Comparison of ENCODE assay signal across 24 mouse cellular contexts in genomic region chr6:10091920-10092661, GRCm38 (mm10).
"Had no signal": no experiment of that assay in that cellular context is flagged by ENCODE, and none has a peak within 500 bp of the region (broad histone marks: within the 10 kb centered on the region; RNA-seq: fewer than 3 reads in every experiment).

No protein-coding gene starts in this region.

- ATAC-seq: hindbrain, postnatal 0 days; intestine, embryonic 16.5 days had no signal

- H3K9me3 ChIP-seq: heart, embryonic 15.5 days; hindbrain, embryonic 13.5 days; hindbrain, embryonic 15.5 days; kidney, embryonic 15.5 days; limb, embryonic 10.5 days; liver, embryonic 15.5 days had no signal

- H3K9ac ChIP-seq: heart, embryonic 13.5 days; heart, embryonic 15.5 days; hindbrain, embryonic 13.5 days; hindbrain, embryonic 15.5 days; kidney, embryonic 15.5 days; limb, embryonic 12.5 days; liver, embryonic 13.5 days; liver, embryonic 15.5 days had no signal

- H3K27ac ChIP-seq: heart, adult 2 months; heart, embryonic 13.5 days; heart, embryonic 15.5 days; hindbrain, embryonic 13.5 days; hindbrain, embryonic 15.5 days; hindbrain, postnatal 0 days; kidney, embryonic 15.5 days; kidney, postnatal 0 days; left cerebral cortex, adult 2 months; limb, embryonic 10.5 days; limb, embryonic 12.5 days; liver, embryonic 13.5 days; liver, embryonic 15.5 days had no signal

- H3K36me3 ChIP-seq: heart, embryonic 13.5 days; heart, embryonic 15.5 days; hindbrain, embryonic 13.5 days; hindbrain, embryonic 15.5 days; kidney, embryonic 15.5 days; limb, embryonic 10.5 days; limb, embryonic 12.5 days; liver, embryonic 13.5 days; liver, embryonic 15.5 days had no signal

- DNase-seq: gastrocnemius, postnatal 14 days; gastrocnemius, postnatal 36 days; heart, adult 2 months; heart, postnatal 14 days; heart, postnatal 36 days; kidney, adult 11 months; kidney, postnatal 14 days; kidney, postnatal 36 days; liver; liver, embryonic 13.5 days had no signal

- H3K4me2 ChIP-seq: heart, embryonic 11.5 days; heart, embryonic 13.5 days; heart, embryonic 15.5 days; hindbrain, embryonic 13.5 days; hindbrain, embryonic 15.5 days; kidney, embryonic 15.5 days; limb, embryonic 12.5 days; liver, embryonic 11.5 days; liver, embryonic 13.5 days; liver, embryonic 15.5 days had no signal

- H3K27me3 ChIP-seq: heart, embryonic 13.5 days; heart, embryonic 15.5 days; hindbrain, embryonic 13.5 days; hindbrain, embryonic 15.5 days; kidney, embryonic 15.5 days; limb, embryonic 12.5 days; liver, embryonic 13.5 days; liver, embryonic 15.5 days had no signal

- H3K4me3 ChIP-seq: heart, adult 2 months; heart, embryonic 13.5 days; heart, embryonic 15.5 days; hindbrain, embryonic 13.5 days; hindbrain, embryonic 15.5 days; kidney, embryonic 15.5 days; left cerebral cortex, adult 2 months; limb, embryonic 10.5 days; limb, embryonic 12.5 days; liver, embryonic 13.5 days; liver, embryonic 15.5 days had no signal

- H3K4me1 ChIP-seq: heart, embryonic 13.5 days; heart, embryonic 15.5 days; hindbrain, embryonic 13.5 days; hindbrain, embryonic 15.5 days; kidney, embryonic 15.5 days; limb, embryonic 10.5 days; limb, embryonic 12.5 days; liver, embryonic 13.5 days; liver, embryonic 15.5 days had no signal
